Mouse (Mus musculus): ENCODE results near the gene C7. TPM values are rescaled to one million over a fixed set of nuclear protein-coding genes. Genes with fewer than 3 reads are reported as not detected.

C7 gene
- polyA plus RNA-seq (2014; fragmentation: Nextera tagmentation; extraction: Ambion mirVana), result 0.08 and 0.10 TPM in 2 replicates

- no peaks in the 10 kb centered on the region for H3K36me3 ChIP-seq (ENCODE audit: control insufficient read depth, insufficient read depth, low read length)
- no peak within 1 kb of the TSS for H3K27ac ChIP-seq (ENCODE audit: low read depth, low read length)
- ATAC-seq (replicated peaks; ENCODE audit: low FRiP score), result no peak
- no peaks in the 10 kb centered on the region for H3K27me3 ChIP-seq (replicated peaks; ENCODE audit: control insufficient read depth, insufficient read depth, low read length)
- no peaks in the 10 kb centered on the region for H3K9me3 ChIP-seq (ENCODE audit: control insufficient read depth, low read length)
- H3K4me2 ChIP-seq, result no peak within 1 kb of the TSS
- no peak within 1 kb of the TSS for H3K9ac ChIP-seq (ENCODE audit: low read depth, low read length)
- no peak within 1 kb of the TSS for H3K4me3 ChIP-seq (ENCODE audit: low read depth, low read length)
- DNase-seq (ENCODE audit: low spot score), result no peak
- H3K4me1 ChIP-seq (replicated peaks; ENCODE audit: control insufficient read depth, insufficient read depth, low read length), result no peaks in the 10 kb centered on the region
Measured at GRCm38 (mm10) chr15:5063635-5064034, at the start of gene C7. C7 (minus strand) TSS chr15:5063740.

GRCm38 (mm10) chr15:5112651-5113050 lies 49.1 kb upstream of the C7 start:
- no peaks in the 10 kb centered on the region for H3K9me3 ChIP-seq (ENCODE audit: control insufficient read depth, low read length)
- 55% methylated on average over 3 of the region's 3 CpGs for WGBS
- peak; percentile 37 for ATAC-seq (replicated peaks; ENCODE audit: low FRiP score)

GRCm38 (mm10) chr15:5108655-5109040 lies 45.1 kb upstream of the C7 start:
- Histone ChIP-seq H3K9me3 (ENCODE audit: control insufficient read depth, low read length) (no peaks in the 10 kb centered on the region), H3K9ac (ENCODE audit: low read depth, low read length) (no peak overlapping the region), H3K36me3 (ENCODE audit: control insufficient read depth, insufficient read depth, low read length) (no peaks in the 10 kb centered on the region), H3K4me1 (replicated peaks; ENCODE audit: control insufficient read depth, insufficient read depth, low read length) (peaks cover 6% of the 10 kb centered on the region; the same call in 1 of the 2 replicates), H3K27me3 (replicated peaks; ENCODE audit: control insufficient read depth, insufficient read depth, low read length) (peaks cover 2% of the 10 kb centered on the region; the same call in 1 of the 2 replicates), H3K4me2 (peak overlapping the region; percentile 53), H3K4me3 (ENCODE audit: low read depth, low read length) (no peak overlapping the region), H3K27ac (ENCODE audit: low read depth, low read length) (no peak overlapping the region)
- ATAC-seq (replicated peaks; ENCODE audit: low FRiP score) (no peak), DNase-seq (ENCODE audit: low spot score) (no peak)
- WGBS, result 64% methylated on average over 3 of the region's 3 CpGs

More at GRCm38 (mm10) chr15:5112651-5113050, 49.1 kb upstream of the C7 start:
- DNase-seq (ENCODE audit: low spot score), result peak; percentile 24
- Histone ChIP-seq H3K4me3 (ENCODE audit: low read depth, low read length) (no peak overlapping the region), H3K4me2 (no peak overlapping the region), H3K4me1 (replicated peaks; ENCODE audit: control insufficient read depth, insufficient read depth, low read length) (peaks cover 18% of the 10 kb centered on the region), H3K27ac (ENCODE audit: low read depth, low read length) (no peak overlapping the region), H3K36me3 (ENCODE audit: control insufficient read depth, insufficient read depth, low read length) (peaks cover 3% of the 10 kb centered on the region), H3K9ac (ENCODE audit: low read depth, low read length) (no peak overlapping the region), H3K27me3 (replicated peaks; ENCODE audit: control insufficient read depth, insufficient read depth, low read length) (peaks cover 1% of the 10 kb centered on the region; the same call in 1 of the 2 replicates)

GRCm38 (mm10) chr15:5107686-5108654 lies 44.4 kb upstream of the C7 start, which contains the start of gene Card6:
Card6 (minus strand) TSS chr15:5108539.
- WGBS, result 32% methylated on average over 21 of the region's 21 CpGs
- Histone ChIP-seq H3K9me3 (ENCODE audit: control insufficient read depth, low read length) (no peaks in the 10 kb centered on the region), H3K4me3 (ENCODE audit: low read depth, low read length) (peak within 1 kb of the TSS; percentile 13), H3K27ac (ENCODE audit: low read depth, low read length) (no peak within 1 kb of the TSS), H3K27me3 (replicated peaks; ENCODE audit: control insufficient read depth, insufficient read depth, low read length) (peaks cover 2% of the 10 kb centered on the region; the same call in 1 of the 2 replicates), H3K4me2 (peak within 1 kb of the TSS; percentile 53), H3K4me1 (replicated peaks; ENCODE audit: control insufficient read depth, insufficient read depth, low read length) (peaks cover 6% of the 10 kb centered on the region; the same call in 1 of the 2 replicates), H3K9ac (ENCODE audit: low read depth, low read length) (no peak within 1 kb of the TSS), H3K36me3 (ENCODE audit: control insufficient read depth, insufficient read depth, low read length) (no peaks in the 10 kb centered on the region)
- DNase-seq (ENCODE audit: low spot score), result no peak
- ATAC-seq (replicated peaks; ENCODE audit: low FRiP score), result no peak

- Histone ChIP-seq H3K4me3 (ENCODE audit: low read depth, low read length) (no peak overlapping the region), H3K9me3 (ENCODE audit: control insufficient read depth, low read length) (no peaks in the 10 kb centered on the region), H3K36me3 (ENCODE audit: control insufficient read depth, insufficient read depth, low read length) (no peaks in the 10 kb centered on the region), H3K9ac (ENCODE audit: low read depth, low read length) (no peak overlapping the region), H3K4me2 (no peak overlapping the region), H3K4me1 (replicated peaks; ENCODE audit: control insufficient read depth, insufficient read depth, low read length) (no peaks in the 10 kb centered on the region), H3K27me3 (replicated peaks; ENCODE audit: control insufficient read depth, insufficient read depth, low read length) (peaks cover 2% of the 10 kb centered on the region; the same call in 1 of the 2 replicates), H3K27ac (ENCODE audit: low read depth, low read length) (no peak overlapping the region)
- peak; percentile 27; the same call in 1 of the 2 replicates for ATAC-seq (replicated peaks; ENCODE audit: low FRiP score)
- DNase-seq (ENCODE audit: low spot score), result no peak
- 48% methylated on average over 2 of the region's 2 CpGs for WGBS
Measured at GRCm38 (mm10) chr15:5106293-5106692, 42.8 kb upstream of the C7 start.

- Histone ChIP-seq H3K9me3 (ENCODE audit: control insufficient read depth, low read length) (no peaks in the 10 kb centered on the region), H3K36me3 (ENCODE audit: control insufficient read depth, insufficient read depth, low read length) (no peaks in the 10 kb centered on the region), H3K4me3 (ENCODE audit: low read depth, low read length) (no peak overlapping the region), H3K27ac (ENCODE audit: low read depth, low read length) (no peak overlapping the region), H3K4me1 (replicated peaks; ENCODE audit: control insufficient read depth, insufficient read depth, low read length) (no peaks in the 10 kb centered on the region), H3K27me3 (replicated peaks; ENCODE audit: control insufficient read depth, insufficient read depth, low read length) (peaks cover 2% of the 10 kb centered on the region; the same call in 1 of the 2 replicates), H3K4me2 (no peak overlapping the region), H3K9ac (ENCODE audit: low read depth, low read length) (no peak overlapping the region)
- 81% methylated on average over 6 of the region's 6 CpGs for WGBS
- DNase-seq (ENCODE audit: low spot score) (no peak), ATAC-seq (replicated peaks; ENCODE audit: low FRiP score) (no peak)
Measured at GRCm38 (mm10) chr15:5105891-5106290, 42.4 kb upstream of the C7 start.

GRCm38 (mm10) chr15:5102312-5102711 lies 38.8 kb upstream of the C7 start:
- ATAC-seq (replicated peaks; ENCODE audit: low FRiP score) (no peak), DNase-seq (ENCODE audit: low spot score) (no peak)
- Histone ChIP-seq H3K4me2 (no peak overlapping the region), H3K9ac (ENCODE audit: low read depth, low read length) (no peak overlapping the region), H3K4me3 (ENCODE audit: low read depth, low read length) (no peak overlapping the region), H3K4me1 (replicated peaks; ENCODE audit: control insufficient read depth, insufficient read depth, low read length) (no peaks in the 10 kb centered on the region), H3K9me3 (ENCODE audit: control insufficient read depth, low read length) (no peaks in the 10 kb centered on the region), H3K36me3 (ENCODE audit: control insufficient read depth, insufficient read depth, low read length) (no peaks in the 10 kb centered on the region), H3K27me3 (replicated peaks; ENCODE audit: control insufficient read depth, insufficient read depth, low read length) (no peaks in the 10 kb centered on the region), H3K27ac (ENCODE audit: low read depth, low read length) (no peak overlapping the region)
- 80% methylated on average over 4 of the region's 4 CpGs for WGBS

- no peak overlapping the region for H3K4me3 ChIP-seq (ENCODE audit: low read depth, low read length)
- ATAC-seq (replicated peaks; ENCODE audit: low FRiP score) (peak; percentile 93), DNase-seq (ENCODE audit: low spot score) (no peak)
- H3K36me3 ChIP-seq (ENCODE audit: control insufficient read depth, insufficient read depth, low read length), result no peaks in the 10 kb centered on the region
- H3K9ac ChIP-seq (ENCODE audit: low read depth, low read length), result no peak overlapping the region
- no peaks in the 10 kb centered on the region for H3K27me3 ChIP-seq (replicated peaks; ENCODE audit: control insufficient read depth, insufficient read depth, low read length)
- no peak overlapping the region for H3K4me2 ChIP-seq
- 57% methylated on average over 1 of the region's 1 CpGs for WGBS
- H3K9me3 ChIP-seq (ENCODE audit: control insufficient read depth, low read length), result no peaks in the 10 kb centered on the region
- no peaks in the 10 kb centered on the region for H3K4me1 ChIP-seq (replicated peaks; ENCODE audit: control insufficient read depth, insufficient read depth, low read length)
- H3K27ac ChIP-seq (ENCODE audit: low read depth, low read length), result no peak overlapping the region
Measured at GRCm38 (mm10) chr15:5097376-5097775, 33.8 kb upstream of the C7 start.
